In genomic region chr15:85200446-85201289, GRCm38 (mm10) we compare ENCODE assay signal across 9 mouse cellular contexts. TPM values are rescaled to one million over a fixed set of nuclear protein-coding genes. Genes with fewer than 3 reads are reported as not detected.
DNase-seq lines count a peak whose midpoint lies in the region; ATAC-seq and TF ChIP-seq lines count a peak whose summit lies in the region.
"Had no signal": no experiment of that assay in that cellular context is flagged by ENCODE, and none has a peak within 500 bp of the region (broad histone marks: within the 10 kb centered on the region; RNA-seq: fewer than 3 reads in every experiment).

No protein-coding gene starts in this region.

- TF ChIP-seq EP300 in heart, adult 2 months (IDR thresholded peaks at IDR 0.05; ENCODE audit: insufficient read depth, low read depth, low read length) = 0 out of 2 replicates have a peak, but pooled peaks have one; percentile 21

- no peak overlapping the region for H3K9ac ChIP-seq in heart, adult 2 months (ENCODE audit: low read depth, low read length)
- H3K9ac ChIP-seq in heart, embryonic 11.5 days (ENCODE audit: low read depth, low read length) = no peak overlapping the region; the same call in 1 of the 2 replicates
- H3K9ac ChIP-seq in embryonic facial prominence, embryonic 12.5 days = no peak overlapping the region
- no peak overlapping the region for H3K9ac ChIP-seq in kidney, postnatal 0 days (ENCODE audit: low read depth, low read length)
- H3K9ac ChIP-seq: liver, embryonic 15.5 days had no signal

- no peak for DNase-seq in heart, adult 2 months
- DNase-seq in kidney, postnatal 0 days (ENCODE audit: low spot score) = peak; percentile 89
- peak; percentile 51 to 86 for DNase-seq in lung, postnatal 4 days
- DNase-seq in frontal cortex, postnatal 25 days (ENCODE audit: low spot score in 2 of 2) = no peak
- DNase-seq in spleen, postnatal 14 days (ENCODE audit: low spot score in 2 of 2) = no peak

- H3K4me1 ChIP-seq in heart, adult 2 months (ENCODE audit: control insufficient read depth, insufficient read depth, low read length) = peaks cover 2% of the 10 kb centered on the region; the same call in 1 of the 2 replicates
- no peaks in the 10 kb centered on the region for H3K4me1 ChIP-seq in heart, embryonic 11.5 days (ENCODE audit: control insufficient read depth, insufficient read depth, low read length)
- H3K4me1 ChIP-seq in embryonic facial prominence, embryonic 12.5 days = peaks cover 21% of the 10 kb centered on the region
- peaks cover 7% of the 10 kb centered on the region for H3K4me1 ChIP-seq in kidney, postnatal 0 days (replicated peaks; ENCODE audit: insufficient read depth, low read length)
- H3K4me1 ChIP-seq: liver, embryonic 15.5 days had no signal

- no peak for TF ChIP-seq POLR2A in heart, adult 2 months (IDR thresholded peaks at IDR 0.05; ENCODE audit: insufficient read depth, low read depth, low read length)

- no peaks in the 10 kb centered on the region for H3K36me3 ChIP-seq in heart, adult 2 months (ENCODE audit: control insufficient read depth, insufficient read depth, low read length)
- H3K36me3 ChIP-seq in heart, embryonic 11.5 days (ENCODE audit: control insufficient read depth, insufficient read depth, low read length) = no peaks in the 10 kb centered on the region
- H3K36me3 ChIP-seq in embryonic facial prominence, embryonic 12.5 days = no peaks in the 10 kb centered on the region
- no peaks in the 10 kb centered on the region for H3K36me3 ChIP-seq in kidney, postnatal 0 days (ENCODE audit: insufficient read depth, low read length)
- H3K36me3 ChIP-seq: liver, embryonic 15.5 days had no signal

- H3K27ac ChIP-seq in heart, adult 2 months = no peak overlapping the region
- no peak overlapping the region for H3K27ac ChIP-seq in heart, embryonic 11.5 days (ENCODE audit: low read depth, low read length)
- 0 out of 2 replicates have a peak overlapping the region, but pooled peaks have one; percentile 12 for H3K27ac ChIP-seq in embryonic facial prominence, embryonic 12.5 days
- H3K27ac ChIP-seq in kidney, postnatal 0 days = peak overlapping the region; percentile 83
- H3K27ac ChIP-seq: liver, embryonic 15.5 days had no signal

- H3K27me3 ChIP-seq in heart, adult 2 months (ENCODE audit: control insufficient read depth, insufficient read depth, low read length) = peaks cover under 1% of the 10 kb centered on the region; the same call in 1 of the 2 replicates
- peaks cover 7% of the 10 kb centered on the region for H3K27me3 ChIP-seq in heart, embryonic 11.5 days (ENCODE audit: control insufficient read depth, insufficient read depth, low read length)
- H3K27me3 ChIP-seq in embryonic facial prominence, embryonic 12.5 days = no peaks in the 10 kb centered on the region
- no peaks in the 10 kb centered on the region for H3K27me3 ChIP-seq in kidney, postnatal 0 days (ENCODE audit: insufficient read depth, low read length)

- no peak for TF ChIP-seq CTCF in heart, adult 2 months (IDR thresholded peaks at IDR 0.05)
- no peak for TF ChIP-seq CTCF in kidney, postnatal 0 days (IDR thresholded peaks at IDR 0.05; ENCODE audit: low read depth)

- H3K79me2 ChIP-seq in heart, adult 2 months (replicated peaks; ENCODE audit: control insufficient read depth, insufficient read depth, low read length) = no peaks in the 10 kb centered on the region

- no peak overlapping the region for H3K4me3 ChIP-seq in heart, adult 2 months
- no peak overlapping the region for H3K4me3 ChIP-seq in heart, embryonic 11.5 days (ENCODE audit: low read depth, low read length)
- H3K4me3 ChIP-seq in embryonic facial prominence, embryonic 12.5 days = no peak overlapping the region
- H3K4me3 ChIP-seq in kidney, postnatal 0 days (replicated peaks; ENCODE audit: low read depth, low read length) = no peak overlapping the region
- H3K4me3 ChIP-seq: liver, embryonic 15.5 days had no signal

- intact Hi-C loops in heart, adult 2 months (cut with DNase I) = no loop called here

- no peak overlapping the region for H3K4me2 ChIP-seq in heart, embryonic 11.5 days
- no peak overlapping the region for H3K4me2 ChIP-seq in embryonic facial prominence, embryonic 12.5 days (replicated peaks)
- 0 out of 2 replicates have a peak overlapping the region, but pooled peaks have one; percentile 13 for H3K4me2 ChIP-seq in kidney, postnatal 0 days (ENCODE audit: low read length)
- H3K4me2 ChIP-seq: liver, embryonic 15.5 days had no signal

- WGBS in heart, adult 2 months = 47% methylated on average over 14 of the region's 14 CpGs
- 41% methylated on average over 14 of the region's 14 CpGs for WGBS in heart, embryonic 11.5 days (ENCODE audit: insufficient replicate concordance)
- WGBS in embryonic facial prominence, embryonic 12.5 days = 36% methylated on average over 14 of the region's 14 CpGs
- 25% methylated on average over 14 of the region's 14 CpGs for WGBS in kidney, postnatal 0 days

- ATAC-seq in heart, embryonic 11.5 days (replicated peaks; ENCODE audit: insufficient number of reproducible peaks, low FRiP score, low TSS enrichment) = no peak
- no peak for ATAC-seq in embryonic facial prominence, embryonic 12.5 days (ENCODE audit: insufficient number of reproducible peaks, insufficient read depth, low FRiP score, low TSS enrichment)
- ATAC-seq in kidney, postnatal 0 days (replicated peaks; ENCODE audit: low FRiP score, low read depth) = peak; percentile 55
- ATAC-seq in granulocyte monocyte progenitor cell, adult 5-6 weeks (replicated peaks; ENCODE audit: poor library complexity, severe bottlenecking) = no peak

- no peaks in the 10 kb centered on the region for H3K9me3 ChIP-seq in heart, embryonic 11.5 days (replicated peaks; ENCODE audit: control insufficient read depth, low read length)
- no peaks in the 10 kb centered on the region for H3K9me3 ChIP-seq in embryonic facial prominence, embryonic 12.5 days
- no peaks in the 10 kb centered on the region for H3K9me3 ChIP-seq in kidney, postnatal 0 days (replicated peaks; ENCODE audit: low read length)
- H3K9me3 ChIP-seq: liver, embryonic 15.5 days had no signal

RNA-seq across cellular contexts. Expression of gene Fbln1, which starts 5.1 kb away (rescaled TPM):
- total RNA-seq in heart, adult 2 months (2021) = 10 to 100 TPM; 88.9 to 96.1 TPM
- 174 and 240 TPM in 2 replicates for polyA plus RNA-seq in heart, adult 2 months (2012; rRNA removed)
- 145 and 163 TPM in 2 replicates for polyA plus RNA-seq in heart, embryonic 11.5 days (2014; fragmentation: Nextera tagmentation; extraction: Ambion mirVana)
- 236 and 250 TPM in 2 replicates for polyA plus RNA-seq in embryonic facial prominence, embryonic 12.5 days (2016; fragmentation: Nextera tagmentation; extraction: Ambion mirVana)
- 114 and 118 TPM in 2 replicates for polyA plus RNA-seq in kidney, postnatal 0 days (2015; fragmentation: Nextera tagmentation; extraction: Ambion mirVana)
- 0.11 and 0.30 TPM in 2 replicates for total RNA-seq in granulocyte monocyte progenitor cell, adult 5-6 weeks (2014; fragmentation: Nextera tagmentation)
- total RNA-seq in granulocyte monocyte progenitor cell, adult 5-6 weeks (2017) = 0.73 TPM in 1 of 2 replicates, not detected in the other

Comparison
In these comparisons a context has a peak if more than half of its experiments do, and no peak if none do; other contexts are left out.
1. DNase-seq: peak in kidney, postnatal 0 days (single experiment) and lung, postnatal 4 days (2 of 2); none in heart, adult 2 months (0 of 2), frontal cortex, postnatal 25 days (0 of 2) and spleen, postnatal 14 days (0 of 2).
2. H3K27ac ChIP-seq: peak in embryonic facial prominence, embryonic 12.5 days (single experiment) and kidney, postnatal 0 days (single experiment); none in heart, adult 2 months (single experiment) and heart, embryonic 11.5 days (single experiment).